Mouse (Mus musculus): Measurements from ENCODE around the gene Rab40c.

DNA sequence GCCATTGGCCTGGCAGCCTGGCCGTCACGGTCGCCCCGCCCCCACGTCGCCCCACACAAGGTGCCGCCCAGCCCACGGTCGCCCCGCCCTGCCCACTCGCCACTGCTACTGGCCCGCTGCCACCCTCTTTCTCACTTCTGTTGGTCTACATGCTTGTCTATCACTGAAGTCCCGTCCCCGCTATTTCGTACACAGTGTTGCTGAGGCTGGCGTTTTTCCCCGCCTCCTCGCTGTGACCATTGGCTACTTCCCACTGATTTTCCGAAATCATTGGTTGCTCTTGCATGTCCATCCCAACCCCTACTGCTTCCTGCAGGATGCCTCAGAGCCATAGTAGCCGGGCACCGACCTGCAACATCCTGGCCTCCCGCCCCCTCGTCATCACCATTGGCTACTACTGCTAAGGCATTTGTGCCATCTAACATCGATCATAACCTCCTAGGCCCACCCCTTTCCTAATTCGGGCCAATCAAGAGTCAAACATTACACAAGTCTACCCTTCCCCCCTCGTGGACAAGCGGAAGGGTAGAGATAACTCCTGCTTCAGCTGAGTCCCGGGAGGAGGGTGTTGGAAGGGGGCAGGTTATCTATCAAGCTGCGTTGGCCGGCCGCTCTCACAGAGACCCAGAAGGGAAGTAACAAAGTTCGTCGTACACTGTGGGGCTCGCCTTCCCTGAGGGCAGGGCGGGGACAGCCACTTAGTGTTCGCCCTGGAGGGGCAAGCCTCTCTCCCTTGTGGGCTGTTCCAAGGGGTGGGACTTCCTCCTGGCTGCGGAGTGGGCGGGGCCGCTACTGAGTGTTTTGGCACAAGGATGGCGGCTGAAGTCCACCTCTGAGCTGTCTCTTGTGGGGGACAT is 487 bp upstream of the Rab40c start:
- TF ChIP-seq CTCF (IDR thresholded peaks at IDR 0.05; ENCODE audit: low read depth) (peak; percentile 11; the same call in 1 of the 2 replicates), EP300 (IDR thresholded peaks at IDR 0.05; ENCODE audit: low read depth) (no peak)
